Mouse (Mus musculus) thymus, adult 2 months (tissue): ENCODE results near the gene Odf3b.

ENCODE experiments used
- CTCF ChIP-seq: fragments of 200-500 bp; IDR thresholded peaks from 2 replicates; pipeline ENCODE4 v1.5.1; 2012; ENCODE audit warnings: mild to moderate bottlenecking, control low read depth, low read length, moderate library complexity, borderline replicate concordance; ENCODE audit not compliant: control insufficient read depth, poor library complexity, insufficient read depth; ENCODE audit errors: extremely low read depth
- POLR2A ChIP-seq: fragments of 200-500 bp; IDR thresholded peaks from 2 replicates; pipeline ENCODE4 v1.6.1; 2012; ENCODE audit warnings: mild to moderate bottlenecking, low read length, control low read depth, moderate library complexity; ENCODE audit not compliant: control insufficient read depth, poor library complexity, insufficient read depth; ENCODE audit errors: extremely low read depth

DNA sequence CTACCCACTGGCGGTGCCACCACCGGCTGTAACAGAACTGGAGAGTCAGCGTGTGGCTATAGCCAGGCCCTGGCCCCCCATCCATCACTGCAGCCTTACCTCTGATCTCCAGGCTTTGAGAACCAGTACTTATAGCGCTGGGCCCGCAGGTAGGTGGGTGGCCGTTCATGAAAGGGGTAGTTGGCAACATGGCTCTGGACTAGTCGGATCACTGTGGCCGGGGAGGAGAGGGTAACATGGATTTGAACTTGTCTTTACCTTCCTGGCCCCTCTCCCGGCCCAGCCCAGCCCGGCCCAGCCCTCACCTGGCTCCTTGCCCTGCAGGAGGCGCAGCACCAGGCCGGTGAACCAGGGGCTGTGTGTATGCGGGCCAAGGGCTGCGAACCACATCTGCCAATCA, 27.0 kb downstream of the Odf3b start:
- no peak for TF ChIP-seq CTCF
- no peak for TF ChIP-seq POLR2A
